Mouse (Mus musculus) lung, postnatal 0 days (tissue): ENCODE data around the gene 1600002K03Rik. TPM values are rescaled to one million over a fixed set of nuclear protein-coding genes. Genes with fewer than 3 reads are reported as not detected.

Experiments used
- ATAC-seq: fragments of 200-750 bp; cut with Nextera tagmentation; 2 replicates; pipeline ENCODE4 v1.8.0; 2017; ENCODE audit warnings: moderate library complexity
- DNase-seq: peaks from one replicate; pipeline ENCODE4 v3.0.0-alpha.2; 2016; ENCODE audit warnings: low spot score
- H3K27ac ChIP-seq: fragments of 300-500 bp; sonication (generic); 2 replicates; pipeline ENCODE4 v1.5.1; 2014; ENCODE audit warnings: antibody characterized with exemption, mild to moderate bottlenecking, low read length, mixed read lengths
- H3K27me3 ChIP-seq: fragments of 300-500 bp; sonication (generic); replicated peaks from 2 replicates; pipeline ENCODE4 v1.6.1; 2014; ENCODE audit warnings: low read length, mixed read lengths; ENCODE audit not compliant: insufficient read depth
- H3K36me3 ChIP-seq: fragments of 300-500 bp; sonication (generic); 2 replicates; pipeline ENCODE4 v1.6.1; 2014; ENCODE audit warnings: low read length, mixed read lengths; ENCODE audit not compliant: insufficient read depth
- H3K4me1 ChIP-seq: fragments of 300-500 bp; sonication (generic); 2 replicates; pipeline ENCODE4 v1.6.1; 2014; ENCODE audit warnings: antibody characterized with exemption, low read depth, low read length, mixed read lengths; ENCODE audit not compliant: insufficient read depth
- H3K4me2 ChIP-seq: fragments of 300-500 bp; sonication (generic); replicated peaks from 2 replicates; pipeline ENCODE4 v1.6.1; 2014; ENCODE audit warnings: low read depth, mild to moderate bottlenecking, low read length, moderate library complexity, mixed read lengths
- H3K4me3 ChIP-seq: fragments of 300-500 bp; sonication (generic); 2 replicates; pipeline ENCODE4 v1.5.1; 2014; ENCODE audit warnings: low read depth, low read length
- H3K9ac ChIP-seq: fragments of 300-500 bp; sonication (generic); replicated peaks from 2 replicates; pipeline ENCODE4 v1.6.1; 2014; ENCODE audit warnings: low read depth, mild to moderate bottlenecking
- H3K9me3 ChIP-seq: fragments of 300-500 bp; sonication (generic); 2 replicates; pipeline ENCODE4 v1.6.1; 2016; ENCODE audit warnings: low read length, mixed read lengths
- CTCF ChIP-seq: IDR thresholded peaks from 2 replicates; pipeline ENCODE4 v1.5.1; 2016; ENCODE audit warnings: antibody characterized with exemption, mild to moderate bottlenecking
- EP300 ChIP-seq: IDR thresholded peaks from 2 replicates; pipeline ENCODE4 v1.6.1; 2016; ENCODE audit warnings: antibody characterized with exemption, mild to moderate bottlenecking, control low read depth
- WGBS: fragments of 180-500 bp; shearing (Covaris S2); extraction: QIAGEN DNeasy Blood & Tissue Kit; methylation state at CpG from one replicate; pipeline ENCODE4 v1.1.7; 2014; 5-methylcytosine and 5-hydroxymethylcytosine counted together
- polyA plus RNA-seq: library from polyadenylated mRNA; unstranded; fragments of >200 nt; fragmentation: Nextera tagmentation; extraction: Ambion mirVana; gene quantifications from 2 replicates; pipeline ENCODE4 v1.2.1, GENCODE M21; 2015

1600002K03Rik gene
- polyA plus RNA-seq, 1 experiment from 2014 or later, result 11.7 TPM

GRCm38 (mm10) chr10:80182547-80182946 lies 9.8 kb downstream of the 1600002K03Rik start:
- 86% methylated on average over 7 of the region's 7 CpGs for WGBS
- no peak for ATAC-seq

GRCm38 (mm10) chr10:80186649-80187048 lies 13.9 kb downstream of the 1600002K03Rik start:
- Histone ChIP-seq H3K4me3 (no peak overlapping the region), H3K9ac (no peak overlapping the region), H3K4me2 (no peak overlapping the region), H3K4me1 (no peaks in the 10 kb centered on the region; the same call in 1 of the 2 replicates), H3K27me3 (peaks cover 20% of the 10 kb centered on the region), H3K36me3 (no peaks in the 10 kb centered on the region), H3K9me3 (no peaks in the 10 kb centered on the region), H3K27ac (no peak overlapping the region)
- TF ChIP-seq EP300, result no peak
- TF ChIP-seq CTCF, result no peak
- ATAC-seq (no peak), DNase-seq (no peak)
- WGBS, result 61% methylated on average over 27 of the region's 27 CpGs

More at GRCm38 (mm10) chr10:80182547-80182946, 9.8 kb downstream of the 1600002K03Rik start:
- Histone ChIP-seq H3K9ac (no peak overlapping the region), H3K36me3 (no peaks in the 10 kb centered on the region), H3K4me1 (no peaks in the 10 kb centered on the region), H3K4me3 (no peak overlapping the region), H3K4me2 (no peak overlapping the region), H3K9me3 (no peaks in the 10 kb centered on the region), H3K27me3 (peaks cover 4% of the 10 kb centered on the region; the same call in 1 of the 2 replicates), H3K27ac (no peak overlapping the region)
- TF ChIP-seq CTCF (no peak), EP300 (no peak)
- DNase-seq, result no peak

- no peak overlapping the region for H3K27ac ChIP-seq
- DNase-seq, result no peak
- 91% methylated on average over 10 of the region's 10 CpGs for WGBS
- TF ChIP-seq CTCF (no peak), EP300 (no peak)
- peaks cover 20% of the 10 kb centered on the region for H3K27me3 ChIP-seq
- H3K4me1 ChIP-seq, result no peaks in the 10 kb centered on the region; the same call in 1 of the 2 replicates
- H3K9me3 ChIP-seq, result no peaks in the 10 kb centered on the region
- no peaks in the 10 kb centered on the region for H3K36me3 ChIP-seq
- H3K4me3 ChIP-seq, result no peak overlapping the region
- H3K9ac ChIP-seq, result no peak overlapping the region
- no peak for ATAC-seq
- H3K4me2 ChIP-seq, result no peak overlapping the region
These were observed 15.0 kb downstream of the 1600002K03Rik start for GRCm38 (mm10) chr10:80187739-80188138.

- Histone ChIP-seq H3K4me3 (no peak overlapping the region), H3K27me3 (peaks cover 20% of the 10 kb centered on the region), H3K27ac (no peak overlapping the region), H3K9me3 (no peaks in the 10 kb centered on the region), H3K36me3 (no peaks in the 10 kb centered on the region), H3K4me2 (no peak overlapping the region), H3K4me1 (no peaks in the 10 kb centered on the region; the same call in 1 of the 2 replicates), H3K9ac (no peak overlapping the region)
- TF ChIP-seq EP300, result no peak
- TF ChIP-seq CTCF, result no peak
- ATAC-seq (no peak), DNase-seq (no peak)
- WGBS, result 82% methylated on average over 15 of the region's 15 CpGs
These were observed 15.8 kb downstream of the 1600002K03Rik start for GRCm38 (mm10) chr10:80188453-80189024.

- Histone ChIP-seq H3K4me3 (peak overlapping the region; percentile 37), H3K27me3 (peaks cover 20% of the 10 kb centered on the region), H3K4me2 (peak overlapping the region; percentile 64), H3K4me1 (no peaks in the 10 kb centered on the region; the same call in 1 of the 2 replicates), H3K9me3 (no peaks in the 10 kb centered on the region), H3K27ac (no peak overlapping the region), H3K36me3 (no peaks in the 10 kb centered on the region), H3K9ac (no peak overlapping the region)
- 16% methylated on average over 21 of the region's 21 CpGs for WGBS
- DNase-seq, result no peak
- ATAC-seq, result no peak
- TF ChIP-seq CTCF, result no peak
- TF ChIP-seq EP300, result no peak
These were observed 17.3 kb downstream of the 1600002K03Rik start for GRCm38 (mm10) chr10:80189999-80190398.

GRCm38 (mm10) chr10:80190491-80191051 lies 17.8 kb downstream of the 1600002K03Rik start:
- WGBS, result under 1% methylated on average over 47 of the region's 48 CpGs
- Histone ChIP-seq H3K4me3 (peak overlapping the region; percentile 37), H3K27me3 (peaks cover 20% of the 10 kb centered on the region), H3K9me3 (no peaks in the 10 kb centered on the region), H3K4me1 (no peaks in the 10 kb centered on the region; the same call in 1 of the 2 replicates), H3K4me2 (peak overlapping the region; percentile 64), H3K9ac (no peak overlapping the region), H3K36me3 (no peaks in the 10 kb centered on the region), H3K27ac (no peak overlapping the region)
- TF ChIP-seq EP300 (no peak), CTCF (no peak)
- ATAC-seq (peak; percentile 73), DNase-seq (peak; percentile 51)
